Mouse (Mus musculus) myocyte (in vitro differentiated cells): ENCODE results near the gene Pcdh20.

Experiments used
- CEBPB ChIP-seq: IDR thresholded peaks from 2 replicates; pipeline ENCODE4 v1.6.1; 2011; ENCODE audit warnings: mild to moderate bottlenecking, moderate library complexity; ENCODE audit not compliant: poor library complexity, insufficient read depth, severe bottlenecking
- E2F4 ChIP-seq: IDR thresholded peaks from one replicate; pipeline ENCODE4 v1.6.1; 2011; ENCODE audit warnings: mild to moderate bottlenecking, control low read depth, moderate library complexity; ENCODE audit not compliant: insufficient read depth
- POLR2A ChIP-seq: IDR thresholded peaks from one replicate; pipeline ENCODE4 v1.6.1; 2011; ENCODE audit warnings: low read depth, mild to moderate bottlenecking, control low read depth, moderate library complexity; ENCODE audit not compliant: insufficient read length
- USF1 ChIP-seq: IDR thresholded peaks from one replicate; pipeline ENCODE4 v1.6.1; 2011; ENCODE audit warnings: low read depth, mild to moderate bottlenecking, control low read depth, moderate library complexity

- TF ChIP-seq POLR2A (no peak), CEBPB (no peak), USF1 (no peak), E2F4 (no peak)
Measured at GRCm38 (mm10) chr14:88464356-88464755, 6.8 kb downstream of the Pcdh20 start.
